Mouse (Mus musculus) stomach, embryonic 15.5 days (tissue): ENCODE results near the gene Col5a1. TPM values are rescaled to one million over a fixed set of nuclear protein-coding genes. Genes with fewer than 3 reads are reported as not detected.

Experiments used
- ATAC-seq: fragments of 200-750 bp; cut with Nextera tagmentation; 2 replicates; pipeline ENCODE4 v1.8.0; 2017; ENCODE audit warnings: low read depth, moderate number of reproducible peaks, moderate TSS enrichment; ENCODE audit not compliant: insufficient read depth, low FRiP score
- H3K27ac ChIP-seq: fragments of 300-500 bp; sonication (generic); 2 replicates; pipeline ENCODE4 v1.5.1; 2015; ENCODE audit warnings: mild to moderate bottlenecking, inconsistent platforms
- H3K27me3 ChIP-seq: fragments of 300-500 bp; sonication (generic); replicated peaks from 2 replicates; pipeline ENCODE4 v1.6.1; 2015; ENCODE audit warnings: inconsistent platforms
- H3K36me3 ChIP-seq: fragments of 300-500 bp; sonication (generic); 2 replicates; pipeline ENCODE4 v1.6.1; 2015; ENCODE audit warnings: inconsistent platforms
- H3K4me1 ChIP-seq: fragments of 300-500 bp; sonication (generic); 2 replicates; pipeline ENCODE4 v1.6.1; 2015; ENCODE audit warnings: inconsistent platforms
- H3K4me2 ChIP-seq: fragments of 300-500 bp; sonication (generic); 2 replicates; pipeline ENCODE4 v1.6.1; 2015; ENCODE audit warnings: mild to moderate bottlenecking, inconsistent platforms
- H3K4me3 ChIP-seq: fragments of 300-500 bp; sonication (generic); replicated peaks from 2 replicates; pipeline ENCODE4 v1.5.1; 2015; ENCODE audit warnings: inconsistent platforms
- H3K9ac ChIP-seq: fragments of 300-500 bp; sonication (generic); 2 replicates; pipeline ENCODE4 v1.6.1; 2015; ENCODE audit warnings: inconsistent platforms
- H3K9me3 ChIP-seq: fragments of 300-500 bp; sonication (generic); 2 replicates; pipeline ENCODE4 v1.6.1; 2016; ENCODE audit warnings: inconsistent platforms
- WGBS: fragments of 180-500 bp; shearing (Covaris S2); methylation state at CpG from one replicate; pipeline ENCODE4 v1.1.7; 2015; 5-methylcytosine and 5-hydroxymethylcytosine counted together
- polyA plus RNA-seq: library from polyadenylated mRNA; unstranded; fragments of >200 nt; fragmentation: Nextera tagmentation; extraction: Ambion mirVana; gene quantifications from 2 replicates; pipeline ENCODE4 v1.2.1, GENCODE M21; 2015

Gene Col5a1
- polyA plus RNA-seq: 130 and 136 TPM in 2 replicates

- Histone ChIP-seq H3K9ac (peak within 1 kb of the TSS; percentile 83), H3K4me3 (peak within 1 kb of the TSS; percentile 79), H3K27me3 (peaks cover 4% of the 10 kb centered on the region; the same call in 1 of the 2 replicates), H3K9me3 (no peaks in the 10 kb centered on the region), H3K27ac (peak within 1 kb of the TSS; percentile 96), H3K36me3 (no peaks in the 10 kb centered on the region), H3K4me1 (peaks cover 41% of the 10 kb centered on the region), H3K4me2 (peak within 1 kb of the TSS; percentile 89)
- WGBS: under 1% methylated on average over 42 of the region's 45 CpGs
- ATAC-seq: peak; percentile 86
Measured at GRCm38 (mm10) chr2:27886148-27886551, at the start of gene Col5a1. Col5a1 (plus strand) TSS chr2:27886425.

GRCm38 (mm10) chr2:27838112-27838511 is 48.1 kb upstream of the Col5a1 start:
- Histone ChIP-seq H3K4me1 (peaks cover 22% of the 10 kb centered on the region), H3K9ac (no peak overlapping the region), H3K27ac (no peak overlapping the region), H3K9me3 (no peaks in the 10 kb centered on the region), H3K27me3 (no peaks in the 10 kb centered on the region), H3K4me2 (no peak overlapping the region), H3K4me3 (no peak overlapping the region), H3K36me3 (no peaks in the 10 kb centered on the region)
- 82% methylated on average over 9 of the region's 9 CpGs for WGBS
- ATAC-seq: no peak

DNA sequence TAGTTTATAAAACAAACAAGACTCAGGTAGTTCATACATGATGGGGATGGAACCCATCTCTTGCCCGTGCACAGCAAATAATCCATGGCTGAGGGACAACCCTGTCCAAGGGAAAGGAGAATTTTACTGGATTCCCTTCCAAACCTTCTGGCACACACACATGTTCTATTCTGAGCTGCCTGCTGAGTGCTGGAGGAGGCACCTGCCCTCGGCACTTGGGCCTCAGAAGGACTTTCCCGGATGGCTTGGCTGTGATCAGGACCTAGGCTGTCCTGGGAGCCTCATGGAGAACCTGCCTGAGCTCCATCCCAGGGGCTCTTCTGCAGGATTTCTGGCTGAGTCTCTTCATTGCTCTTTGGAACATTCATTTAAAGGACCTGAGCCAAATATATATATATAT is 45.3 kb upstream of the Col5a1 start:
- H3K4me1 ChIP-seq: peaks cover 5% of the 10 kb centered on the region
- H3K9ac ChIP-seq: no peak overlapping the region
- no peaks in the 10 kb centered on the region for H3K27me3 ChIP-seq
- H3K27ac ChIP-seq: peak overlapping the region; percentile 18; the same call in 1 of the 2 replicates
- no peak overlapping the region for H3K4me2 ChIP-seq
- 50% methylated on average over 3 of the region's 3 CpGs for WGBS
- ATAC-seq: no peak
- H3K9me3 ChIP-seq: no peaks in the 10 kb centered on the region
- no peak overlapping the region for H3K4me3 ChIP-seq
- H3K36me3 ChIP-seq: no peaks in the 10 kb centered on the region

DNA sequence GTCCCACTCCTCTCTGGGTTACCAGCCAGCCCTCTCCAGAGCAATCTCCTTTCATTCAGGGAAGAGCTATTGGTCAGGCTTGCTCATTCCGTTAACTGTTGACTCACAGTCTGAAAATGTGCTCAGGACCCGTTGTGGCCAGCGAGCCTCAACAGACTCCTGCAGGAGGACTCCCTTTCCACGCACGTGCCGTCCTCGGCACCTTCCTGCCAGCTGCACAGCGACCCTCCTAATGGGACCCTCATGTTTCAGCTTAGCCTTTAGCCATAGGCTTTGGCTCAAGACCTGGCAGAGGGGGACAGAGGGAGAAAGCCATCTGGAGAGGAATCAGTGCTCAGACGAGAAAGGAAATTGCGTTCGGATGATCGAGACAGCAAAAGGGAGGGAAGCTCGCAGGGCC is 43.3 kb upstream of the Col5a1 start:
- H3K4me2 ChIP-seq: no peak overlapping the region
- no peak overlapping the region for H3K9ac ChIP-seq
- 64% methylated on average over 13 of the region's 13 CpGs for WGBS
- H3K4me1 ChIP-seq: no peaks in the 10 kb centered on the region
- no peak for ATAC-seq
- H3K27ac ChIP-seq: no peak overlapping the region
- no peaks in the 10 kb centered on the region for H3K27me3 ChIP-seq
- no peaks in the 10 kb centered on the region for H3K36me3 ChIP-seq
- H3K4me3 ChIP-seq: no peak overlapping the region
- H3K9me3 ChIP-seq: no peaks in the 10 kb centered on the region

DNA sequence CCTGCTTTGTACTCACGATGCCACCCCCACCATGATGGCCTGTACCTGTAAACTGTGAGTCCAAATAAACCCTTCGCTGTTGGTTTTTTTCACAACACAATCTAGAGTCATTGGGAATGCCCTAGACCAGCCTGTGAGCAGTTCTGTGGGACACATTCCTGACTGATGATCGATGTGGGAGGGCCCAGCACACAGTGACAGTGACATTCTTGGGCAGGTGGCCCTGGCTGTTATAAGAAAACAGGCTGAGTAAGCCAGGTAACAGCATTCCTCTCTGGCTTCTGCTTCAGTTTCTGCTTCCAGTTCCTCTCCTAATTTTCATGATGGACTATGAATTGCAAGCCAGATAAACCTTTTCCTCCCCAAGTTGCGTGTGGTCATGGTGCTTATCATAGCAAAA is 41.3 kb upstream of the Col5a1 start:
- Histone ChIP-seq H3K9me3 (no peaks in the 10 kb centered on the region), H3K27ac (no peak overlapping the region), H3K27me3 (no peaks in the 10 kb centered on the region), H3K4me2 (no peak overlapping the region), H3K4me1 (no peaks in the 10 kb centered on the region), H3K4me3 (no peak overlapping the region), H3K36me3 (no peaks in the 10 kb centered on the region), H3K9ac (no peak overlapping the region)
- no peak for ATAC-seq
- WGBS: 83% methylated on average over 4 of the region's 4 CpGs

DNA sequence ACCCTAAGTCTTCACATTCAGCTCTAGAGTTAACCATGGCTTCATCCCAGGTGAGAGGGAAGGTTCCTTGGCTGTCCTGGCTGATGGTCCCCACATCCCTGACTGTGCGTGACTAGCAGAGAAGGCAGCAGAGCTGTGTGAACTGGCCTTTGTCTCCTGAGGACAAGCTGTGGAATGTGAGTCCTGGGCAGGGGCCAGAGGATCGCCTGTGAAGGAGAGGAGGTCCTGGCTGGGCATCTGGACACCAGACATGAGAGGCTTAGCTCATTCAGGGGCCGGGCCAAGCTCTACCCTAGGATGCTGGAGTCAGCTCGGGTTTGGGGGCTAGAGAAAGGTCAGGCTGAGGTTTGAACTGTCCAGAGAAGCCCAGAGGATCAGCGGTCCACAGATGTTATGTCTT is 39.2 kb upstream of the Col5a1 start:
- H3K4me2 ChIP-seq: no peak overlapping the region
- no peaks in the 10 kb centered on the region for H3K9me3 ChIP-seq
- WGBS: 61% methylated on average over 5 of the region's 5 CpGs
- peak overlapping the region; percentile 33; the same call in 1 of the 2 replicates for H3K27ac ChIP-seq
- H3K36me3 ChIP-seq: no peaks in the 10 kb centered on the region
- H3K9ac ChIP-seq: no peak overlapping the region
- no peaks in the 10 kb centered on the region for H3K27me3 ChIP-seq
- H3K4me3 ChIP-seq: no peak overlapping the region
- no peaks in the 10 kb centered on the region for H3K4me1 ChIP-seq
- ATAC-seq: no peak

DNA sequence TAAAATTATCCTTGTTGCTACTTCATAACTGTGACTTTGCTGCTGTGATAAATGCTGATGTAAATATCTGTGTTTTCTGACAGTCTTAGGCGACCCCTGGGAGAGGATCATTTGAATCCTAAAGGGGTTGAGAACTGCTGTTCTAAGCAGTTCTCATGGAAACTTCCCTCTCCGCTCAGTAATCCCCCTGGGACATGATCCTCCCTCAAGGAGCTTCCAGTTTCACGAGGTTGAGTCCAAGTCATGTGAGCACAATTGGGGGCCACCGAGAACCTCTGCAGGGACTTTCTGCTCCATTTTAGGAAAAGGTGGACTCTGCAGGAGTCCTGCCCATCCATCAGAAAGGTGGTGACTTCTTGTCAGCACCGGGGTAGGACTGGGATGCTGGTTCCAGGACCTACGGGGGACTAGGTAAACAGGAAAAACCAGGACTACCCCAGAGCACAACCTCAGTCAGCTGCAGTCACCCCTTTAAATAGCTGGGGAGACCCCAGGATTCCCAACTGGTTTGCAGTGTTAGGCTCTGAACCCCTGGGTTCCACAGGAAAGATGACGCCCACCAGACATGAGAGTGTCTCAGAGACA is 38.3 kb upstream of the Col5a1 start:
- H3K27ac ChIP-seq: peak overlapping the region; percentile 81
- H3K4me2 ChIP-seq: no peak overlapping the region
- no peaks in the 10 kb centered on the region for H3K27me3 ChIP-seq
- no peaks in the 10 kb centered on the region for H3K9me3 ChIP-seq
- no peak overlapping the region for H3K4me3 ChIP-seq
- 58% methylated on average over 7 of the region's 7 CpGs for WGBS
- no peak overlapping the region for H3K9ac ChIP-seq
- H3K36me3 ChIP-seq: no peaks in the 10 kb centered on the region
- no peaks in the 10 kb centered on the region for H3K4me1 ChIP-seq
- ATAC-seq: no peak

DNA sequence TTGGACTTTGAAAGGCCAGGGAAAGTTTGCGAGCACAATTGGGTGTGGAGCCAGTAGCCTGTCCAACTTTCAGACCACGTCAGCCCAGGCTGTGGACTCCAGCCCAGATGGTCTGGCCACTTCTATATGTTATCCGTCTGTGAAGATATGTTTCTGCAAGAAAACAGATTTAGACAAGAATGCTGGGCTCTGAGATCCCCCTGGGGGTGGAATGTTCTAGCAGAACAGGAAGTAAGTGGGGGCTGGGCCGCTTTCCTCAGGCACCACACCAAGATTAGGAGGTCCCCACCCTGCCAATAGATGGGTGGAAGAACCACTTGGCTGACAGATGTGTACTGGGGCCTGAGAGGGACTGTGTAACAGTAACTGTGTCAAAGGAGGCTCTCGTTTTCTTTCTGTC is 37.8 kb upstream of the Col5a1 start:
- Histone ChIP-seq H3K4me3 (no peak overlapping the region), H3K9me3 (no peaks in the 10 kb centered on the region)
- ATAC-seq: peak; percentile 57; the same call in 1 of the 2 replicates

DNA sequence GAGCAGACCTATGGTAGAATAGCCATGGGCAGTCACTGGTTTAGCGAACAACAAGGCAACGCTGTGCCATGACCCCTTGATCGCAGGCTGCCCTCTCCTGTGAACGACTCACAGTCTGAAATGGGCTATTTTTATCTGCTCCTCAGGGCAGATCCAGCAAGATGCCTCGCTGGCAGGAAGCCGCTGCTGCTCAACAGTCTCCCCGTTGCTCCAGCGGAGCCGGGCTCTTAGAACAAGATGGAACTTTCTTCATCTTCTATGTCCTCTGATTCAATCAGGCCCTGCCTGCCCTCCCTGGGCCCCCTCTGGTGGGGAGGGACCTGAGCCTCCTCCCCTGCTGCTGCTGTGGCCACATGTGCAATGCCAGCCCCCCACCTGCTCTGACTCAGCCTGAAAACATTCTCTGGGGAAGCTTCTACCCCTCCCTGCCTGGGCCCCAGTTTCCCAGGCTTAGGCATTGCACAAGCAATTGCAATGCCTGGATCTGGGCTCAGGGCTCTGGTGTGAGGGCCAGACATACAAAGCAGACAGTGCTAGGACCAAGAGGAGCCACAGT is 27.8 kb upstream of the Col5a1 start:
- Histone ChIP-seq H3K27ac (peak overlapping the region; percentile 76), H3K4me3 (no peak overlapping the region), H3K9ac (no peak overlapping the region), H3K9me3 (no peaks in the 10 kb centered on the region), H3K4me2 (no peak overlapping the region), H3K27me3 (no peaks in the 10 kb centered on the region), H3K4me1 (peaks cover 12% of the 10 kb centered on the region; the same call in 1 of the 2 replicates), H3K36me3 (no peaks in the 10 kb centered on the region)
- WGBS: 24% methylated on average over 9 of the region's 9 CpGs
- peak; percentile 70 for ATAC-seq

More for the DNA sequence above, 37.8 kb upstream of the Col5a1 start:
- Histone ChIP-seq H3K9ac (no peak overlapping the region), H3K27me3 (no peaks in the 10 kb centered on the region), H3K4me1 (no peaks in the 10 kb centered on the region), H3K4me2 (no peak overlapping the region), H3K36me3 (no peaks in the 10 kb centered on the region), H3K27ac (peak overlapping the region; percentile 81)
- WGBS: 32% methylated on average over 5 of the region's 5 CpGs

DNA sequence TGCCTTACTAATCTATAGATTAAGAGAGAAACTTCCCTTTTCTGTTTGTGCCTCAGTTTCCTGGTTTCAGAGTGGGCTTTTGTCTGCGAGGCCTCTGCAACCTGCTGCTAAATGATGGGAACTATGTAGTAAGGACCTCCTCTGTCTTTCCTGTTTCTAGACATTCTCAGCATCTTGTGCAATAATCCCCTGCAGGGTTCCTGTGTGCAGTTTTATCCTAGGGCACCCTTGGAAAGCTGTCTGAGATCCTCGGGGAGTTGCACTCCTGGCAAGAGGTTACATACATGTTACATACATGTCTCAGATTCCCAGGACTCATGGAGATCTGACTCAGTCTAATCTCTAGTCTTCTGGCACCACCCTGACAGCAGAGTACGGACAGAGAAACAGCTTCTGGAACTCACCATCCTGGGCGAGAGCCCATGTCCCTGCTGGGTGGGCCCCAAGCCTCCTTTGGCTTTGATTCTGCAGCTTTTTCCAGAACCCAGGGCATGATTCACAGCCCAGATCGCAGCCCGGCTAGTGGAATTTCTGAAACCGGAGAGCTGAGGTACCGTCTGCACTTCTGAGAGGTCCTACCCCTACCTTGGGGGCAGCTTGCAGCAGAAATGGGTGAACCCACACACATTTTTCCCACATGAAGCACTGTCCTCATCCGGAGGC is 24.5 kb upstream of the Col5a1 start:
- Histone ChIP-seq H3K4me2 (no peak overlapping the region), H3K4me1 (peaks cover 12% of the 10 kb centered on the region; the same call in 1 of the 2 replicates), H3K27me3 (no peaks in the 10 kb centered on the region), H3K4me3 (no peak overlapping the region), H3K36me3 (no peaks in the 10 kb centered on the region), H3K9ac (no peak overlapping the region), H3K9me3 (no peaks in the 10 kb centered on the region), H3K27ac (no peak overlapping the region)
- ATAC-seq: no peak
- 68% methylated on average over 9 of the region's 9 CpGs for WGBS

- Histone ChIP-seq H3K9ac (no peak overlapping the region), H3K4me3 (no peak overlapping the region), H3K4me1 (no peaks in the 10 kb centered on the region), H3K27me3 (no peaks in the 10 kb centered on the region), H3K27ac (no peak overlapping the region), H3K4me2 (no peak overlapping the region), H3K9me3 (no peaks in the 10 kb centered on the region), H3K36me3 (no peaks in the 10 kb centered on the region)
- 66% methylated on average over 18 of the region's 18 CpGs for WGBS
- no peak for ATAC-seq
Measured at GRCm38 (mm10) chr2:27864491-27865365, 21.5 kb upstream of the Col5a1 start.
